Mouse (Mus musculus) heart, embryonic 12.5 days (tissue): ENCODE data around the gene Sult1a1. TPM values are rescaled to one million over a fixed set of nuclear protein-coding genes. Genes with fewer than 3 reads are reported as not detected.
A peak's percentile ranks its signal among the peaks of the same experiment; 100 is the strongest.

Source experiments
- ATAC-seq: fragments of 200-750 bp; cut with Nextera tagmentation; 2 replicates; pipeline ENCODE4 v1.8.0; 2017; ENCODE audit warnings: moderate TSS enrichment, moderate library complexity; ENCODE audit not compliant: insufficient number of reproducible peaks, low FRiP score
- H3K27ac ChIP-seq: fragments of 300-500 bp; sonication (generic); 2 replicates; pipeline ENCODE4 v1.5.1; 2016; ENCODE audit warnings: mild to moderate bottlenecking, moderate library complexity; ENCODE audit not compliant: poor library complexity, severe bottlenecking
- H3K27me3 ChIP-seq: fragments of 300-500 bp; sonication (generic); replicated peaks from 2 replicates; pipeline ENCODE4 v1.6.1; 2016; ENCODE audit warnings: mild to moderate bottlenecking, moderate library complexity
- H3K36me3 ChIP-seq: fragments of 300-500 bp; sonication (generic); 2 replicates; pipeline ENCODE4 v1.6.1; 2016; ENCODE audit warnings: mild to moderate bottlenecking, moderate library complexity
- H3K4me1 ChIP-seq: fragments of 300-500 bp; sonication (generic); replicated peaks from 2 replicates; pipeline ENCODE4 v1.6.1; 2016; ENCODE audit warnings: mild to moderate bottlenecking
- H3K4me2 ChIP-seq: fragments of 300-500 bp; sonication (generic); 2 replicates; pipeline ENCODE4 v1.6.1; 2016; ENCODE audit warnings: mild to moderate bottlenecking, moderate library complexity
- H3K4me3 ChIP-seq: fragments of 300-500 bp; sonication (generic); 2 replicates; pipeline ENCODE4 v1.5.1; 2016; ENCODE audit warnings: mild to moderate bottlenecking
- H3K9ac ChIP-seq: fragments of 300-500 bp; sonication (generic); 2 replicates; pipeline ENCODE4 v1.6.1; 2016; ENCODE audit warnings: mild to moderate bottlenecking, moderate library complexity
- H3K9me3 ChIP-seq: fragments of 300-500 bp; sonication (generic); replicated peaks from 2 replicates; pipeline ENCODE4 v1.6.1; 2016; ENCODE audit warnings: mild to moderate bottlenecking, moderate library complexity
- WGBS: fragments of 180-500 bp; shearing (Covaris S2); methylation state at CpG from one replicate; pipeline ENCODE4 v1.1.7; 2016; 5-methylcytosine and 5-hydroxymethylcytosine counted together
- polyA plus RNA-seq: library from polyadenylated mRNA; unstranded; fragments of >200 nt; fragmentation: Nextera tagmentation; extraction: Ambion mirVana; gene quantifications from 2 replicates; pipeline ENCODE4 v1.2.1, GENCODE M21; 2016

Gene Sult1a1
- polyA plus RNA-seq, 1 experiment from 2014 or later = 3.7 TPM

GRCm38 (mm10) chr7:126704121-126704980 lies 28.1 kb upstream of the Sult1a1 start:
- Histone ChIP-seq H3K36me3 (no peaks in the 10 kb centered on the region), H3K27ac (no peak overlapping the region), H3K4me1 (peaks cover 26% of the 10 kb centered on the region), H3K4me3 (peak overlapping the region; percentile 35), H3K27me3 (peaks cover 53% of the 10 kb centered on the region), H3K9me3 (peaks cover 3% of the 10 kb centered on the region; the same call in 1 of the 2 replicates), H3K9ac (peak overlapping the region; percentile 27), H3K4me2 (peak overlapping the region; percentile 66)
- no peak for ATAC-seq
- 4% methylated on average over 39 of the region's 39 CpGs for WGBS

GRCm38 (mm10) chr7:126703757-126704077 lies 27.5 kb upstream of the Sult1a1 start:
- 29% methylated on average over 7 of the region's 7 CpGs for WGBS
- H3K4me3 ChIP-seq = no peak overlapping the region
- H3K27ac ChIP-seq = no peak overlapping the region
- no peak overlapping the region for H3K9ac ChIP-seq
- peak overlapping the region; percentile 66 for H3K4me2 ChIP-seq
- no peaks in the 10 kb centered on the region for H3K36me3 ChIP-seq
- peaks cover 53% of the 10 kb centered on the region for H3K27me3 ChIP-seq
- no peak for ATAC-seq
- H3K4me1 ChIP-seq = peaks cover 26% of the 10 kb centered on the region
- no peaks in the 10 kb centered on the region for H3K9me3 ChIP-seq

- Histone ChIP-seq H3K4me1 (peaks cover 26% of the 10 kb centered on the region), H3K36me3 (no peaks in the 10 kb centered on the region), H3K27me3 (peaks cover 53% of the 10 kb centered on the region), H3K27ac (no peak overlapping the region), H3K9me3 (no peaks in the 10 kb centered on the region), H3K4me3 (no peak overlapping the region), H3K9ac (no peak overlapping the region), H3K4me2 (no peak overlapping the region)
- no peak for ATAC-seq
- 74% methylated on average over 12 of the region's 12 CpGs for WGBS
Observed at GRCm38 (mm10) chr7:126702861-126703756, 26.9 kb upstream of the Sult1a1 start.

GRCm38 (mm10) chr7:126702358-126702757 lies 26.1 kb upstream of the Sult1a1 start:
- H3K4me1 ChIP-seq = peaks cover 26% of the 10 kb centered on the region
- H3K36me3 ChIP-seq = no peaks in the 10 kb centered on the region
- no peak overlapping the region for H3K4me3 ChIP-seq
- H3K4me2 ChIP-seq = no peak overlapping the region
- peaks cover 46% of the 10 kb centered on the region for H3K27me3 ChIP-seq
- no peak overlapping the region for H3K27ac ChIP-seq
- H3K9ac ChIP-seq = no peak overlapping the region
- H3K9me3 ChIP-seq = no peaks in the 10 kb centered on the region
- 62% methylated on average over 6 of the region's 6 CpGs for WGBS
- ATAC-seq = no peak

GRCm38 (mm10) chr7:126701559-126702357 lies 25.5 kb upstream of the Sult1a1 start:
- peak overlapping the region; percentile 37; the same call in 1 of the 2 replicates for H3K9ac ChIP-seq
- H3K4me1 ChIP-seq = peaks cover 29% of the 10 kb centered on the region
- peaks cover 46% of the 10 kb centered on the region for H3K27me3 ChIP-seq
- no peak overlapping the region for H3K27ac ChIP-seq
- peak overlapping the region; percentile 53 for H3K4me2 ChIP-seq
- no peak for ATAC-seq
- peak overlapping the region; percentile 7; the same call in 1 of the 2 replicates for H3K4me3 ChIP-seq
- H3K36me3 ChIP-seq = no peaks in the 10 kb centered on the region
- WGBS = 54% methylated on average over 24 of the region's 24 CpGs
- H3K9me3 ChIP-seq = no peaks in the 10 kb centered on the region

GRCm38 (mm10) chr7:126701070-126701469 lies 24.8 kb upstream of the Sult1a1 start:
- Histone ChIP-seq H3K4me2 (peak overlapping the region; percentile 53), H3K4me1 (peaks cover 34% of the 10 kb centered on the region), H3K9ac (peak overlapping the region; percentile 37; the same call in 1 of the 2 replicates), H3K4me3 (peak overlapping the region; percentile 7; the same call in 1 of the 2 replicates), H3K27me3 (peaks cover 43% of the 10 kb centered on the region), H3K9me3 (no peaks in the 10 kb centered on the region), H3K36me3 (no peaks in the 10 kb centered on the region), H3K27ac (no peak overlapping the region)
- ATAC-seq = peak; percentile 62
- WGBS = under 1% methylated on average over 11 of the region's 11 CpGs

GRCm38 (mm10) chr7:126700063-126701015 lies 24.1 kb upstream of the Sult1a1 start:
- no peak overlapping the region for H3K4me2 ChIP-seq

GRCm38 (mm10) chr7:126697838-126698237 lies 21.6 kb upstream of the Sult1a1 start:
- Histone ChIP-seq H3K4me3 (no peak overlapping the region), H3K9ac (no peak overlapping the region), H3K4me1 (peaks cover 24% of the 10 kb centered on the region), H3K27me3 (peaks cover 14% of the 10 kb centered on the region), H3K36me3 (no peaks in the 10 kb centered on the region), H3K9me3 (no peaks in the 10 kb centered on the region), H3K4me2 (no peak overlapping the region), H3K27ac (no peak overlapping the region)
- 91% methylated on average over 8 of the region's 8 CpGs for WGBS
- no peak for ATAC-seq

More at GRCm38 (mm10) chr7:126700063-126701015, 24.1 kb upstream of the Sult1a1 start:
- Histone ChIP-seq H3K36me3 (no peaks in the 10 kb centered on the region), H3K4me1 (peaks cover 34% of the 10 kb centered on the region), H3K4me3 (no peak overlapping the region), H3K27me3 (peaks cover 36% of the 10 kb centered on the region), H3K9me3 (no peaks in the 10 kb centered on the region), H3K27ac (no peak overlapping the region), H3K9ac (0 out of 2 replicates have a peak overlapping the region, but pooled peaks have one; percentile 35)
- WGBS = 75% methylated on average over 25 of the region's 25 CpGs
- ATAC-seq = no peak

- H3K4me1 ChIP-seq = peaks cover 24% of the 10 kb centered on the region
- peaks cover 9% of the 10 kb centered on the region for H3K36me3 ChIP-seq
- 78% methylated on average over 3 of the region's 3 CpGs for WGBS
- no peak for ATAC-seq
- H3K9me3 ChIP-seq = no peaks in the 10 kb centered on the region
- H3K27me3 ChIP-seq = peaks cover 4% of the 10 kb centered on the region; the same call in 1 of the 2 replicates
- H3K4me2 ChIP-seq = peak overlapping the region; percentile 82
- H3K9ac ChIP-seq = peak overlapping the region; percentile 93
- peak overlapping the region; percentile 87 for H3K4me3 ChIP-seq
- H3K27ac ChIP-seq = no peak overlapping the region
Observed at GRCm38 (mm10) chr7:126696886-126697285, 20.7 kb upstream of the Sult1a1 start.
